Mouse (Mus musculus) mature B cell (primary cell): ENCODE results near the gene Tnr.
"Not testable (repeated sequence)": the region's sequence is repeated elsewhere in the genome, so short reads cannot be mapped to it uniquely, and the experiment has no call there.

ENCODE experiments used
- in situ Hi-C: fragments of 300-500 bp; cut with MboI; formaldehyde crosslinking; loops from 2 replicates; pipeline ENCODE4 v1.14.3; 2019

The Tnr gene

DNA sequence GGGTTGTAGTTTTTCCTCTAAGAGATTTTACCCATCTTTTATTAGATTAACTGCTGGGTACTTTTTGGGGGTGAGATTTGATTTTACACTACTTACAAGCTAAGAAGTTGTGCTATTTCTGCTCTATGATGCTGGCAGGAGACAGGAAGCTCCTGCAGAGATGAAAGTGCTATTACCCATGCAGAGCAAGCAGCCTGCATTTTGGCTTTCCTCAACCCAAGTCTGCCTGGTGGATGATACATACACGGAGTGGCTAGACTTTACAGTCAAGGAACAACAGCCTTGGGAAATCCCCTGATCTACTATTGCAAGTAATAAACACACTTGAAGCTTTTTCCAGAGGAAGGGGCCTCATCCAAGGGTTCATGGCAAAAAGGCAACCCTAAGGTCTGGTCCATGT lies 430.0 kb downstream of the Tnr start:
- in situ Hi-C loops = no loop called here

DNA sequence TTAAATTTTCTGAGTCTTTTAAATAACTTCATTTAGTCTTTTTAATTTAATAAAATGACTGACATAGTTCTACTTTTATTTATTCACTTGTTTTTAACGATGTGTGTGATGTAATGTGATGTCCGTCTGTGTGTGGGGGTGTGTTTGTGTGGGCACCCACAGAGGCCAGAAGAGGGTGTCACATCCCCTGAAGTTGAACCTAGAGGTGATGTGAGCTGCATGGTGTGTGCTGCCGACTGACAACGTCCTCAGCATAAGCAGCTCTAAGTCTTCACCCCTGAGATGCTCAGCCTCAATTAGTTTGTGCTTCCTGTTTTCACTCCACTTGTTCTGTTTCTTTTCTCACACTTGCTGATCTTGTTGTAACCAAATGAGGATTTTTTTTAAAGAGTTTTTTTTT lies 439.8 kb downstream of the Tnr start:
- in situ Hi-C loops = no loop called here

DNA sequence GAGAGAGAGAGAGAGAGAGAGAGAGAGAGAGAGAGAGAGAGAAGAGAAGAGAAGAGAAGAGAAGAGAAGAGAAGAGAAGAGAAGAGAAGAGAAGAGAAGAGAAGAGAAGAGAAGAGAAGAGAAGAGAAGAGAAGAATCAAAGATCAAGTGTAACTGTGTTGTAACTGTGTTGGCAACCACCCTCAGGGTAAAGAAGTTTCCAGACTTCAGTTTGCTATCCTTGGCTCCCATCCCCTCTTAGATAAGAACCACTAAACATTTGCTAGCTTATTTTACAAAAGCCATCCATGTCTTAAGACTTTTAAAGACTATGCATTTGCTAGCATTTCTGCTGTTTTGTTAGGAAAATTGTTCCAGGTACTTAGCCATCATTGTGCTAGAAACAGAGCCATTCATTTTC lies 442.7 kb downstream of the Tnr start:
- in situ Hi-C loops = not testable (repeated sequence)

DNA sequence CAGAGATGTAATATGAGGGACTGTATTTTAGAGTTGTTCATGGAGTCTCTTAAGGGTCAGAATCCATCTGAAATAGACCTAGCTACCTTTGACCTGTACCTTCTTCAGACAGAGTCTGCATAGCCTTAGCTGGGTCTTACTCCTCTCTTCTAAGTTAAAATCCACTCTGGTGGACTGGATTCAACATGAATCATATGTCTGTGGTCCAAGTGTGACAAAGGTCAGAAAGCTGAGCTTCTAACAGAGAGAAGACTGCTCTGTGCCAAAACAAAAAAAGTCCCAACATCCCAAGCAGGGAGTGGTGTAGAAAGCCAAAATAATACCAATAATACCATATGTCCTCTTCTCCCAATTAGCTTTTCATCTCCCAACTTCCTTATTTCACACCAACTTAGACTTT lies 444.8 kb downstream of the Tnr start:
- in situ Hi-C loops = no loop called here

DNA sequence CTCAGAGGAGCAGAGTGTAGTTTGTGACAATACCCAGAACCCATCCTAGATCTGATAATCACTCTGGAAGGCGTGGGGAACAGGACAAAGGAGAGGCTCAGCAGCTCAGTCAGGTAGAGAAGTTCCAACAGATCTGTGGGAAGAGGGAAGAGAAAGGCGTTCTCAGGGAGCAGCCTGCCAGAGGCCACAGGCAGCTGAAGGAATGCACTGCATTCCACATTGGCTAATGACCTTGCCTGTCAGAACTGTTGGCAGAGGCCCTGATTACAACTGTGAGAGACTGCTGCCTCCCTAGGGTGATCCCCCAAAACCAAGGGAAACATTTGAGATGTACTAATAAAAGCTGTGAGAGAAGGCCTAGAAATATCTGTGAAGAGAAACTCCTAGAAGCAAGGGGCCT lies 454.2 kb downstream of the Tnr start:
- in situ Hi-C loops = no loop called here

DNA sequence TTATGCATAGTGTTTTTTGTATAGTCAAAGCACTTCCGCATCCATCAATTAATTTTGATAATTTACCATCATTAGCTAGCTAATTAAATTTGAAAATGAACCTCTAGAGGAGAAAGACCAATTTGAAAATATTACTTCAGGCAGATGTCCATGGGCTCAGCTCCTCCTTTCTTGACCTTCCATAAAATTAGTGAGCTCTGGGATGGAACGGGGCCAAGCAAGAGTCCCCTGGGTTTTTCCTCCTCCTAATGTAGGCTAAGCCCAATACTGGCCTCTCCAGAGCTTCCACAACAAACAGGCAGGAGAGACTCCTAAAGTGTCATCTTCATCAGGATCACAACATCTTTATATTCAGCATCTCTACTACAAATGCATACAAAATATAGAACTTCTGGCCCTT lies 455.5 kb downstream of the Tnr start:
- in situ Hi-C loops = no loop called here

DNA sequence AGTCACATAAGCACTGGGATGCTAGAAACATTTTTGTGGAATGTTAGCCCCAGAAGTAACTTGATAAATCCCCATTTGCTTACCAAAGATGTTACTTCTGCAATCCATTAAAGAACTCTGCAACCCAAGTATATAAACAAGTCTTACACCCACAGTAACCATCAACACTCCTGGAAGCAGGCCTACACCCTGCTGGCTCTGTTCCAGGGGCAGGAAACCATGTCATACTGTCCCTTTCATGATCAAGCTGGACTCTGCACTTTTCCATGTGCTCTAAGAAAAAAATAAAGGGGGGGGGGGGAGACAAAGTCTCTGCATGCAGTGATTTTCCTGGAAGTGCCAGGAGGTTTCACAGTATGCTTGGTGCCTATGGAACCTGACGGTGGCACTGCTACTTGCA lies 456.8 kb downstream of the Tnr start:
- in situ Hi-C loops = no loop called here
